Mouse (Mus musculus): ENCODE results near the gene Uvssa.
"Not testable (repeated sequence)": the region's sequence is repeated elsewhere in the genome, so short reads cannot be mapped to it uniquely, and the experiment has no call there.

The Uvssa gene

GRCm38 (mm10) chr5:33378302-33378854, at the start of gene Uvssa:
Gene Uvssa, plus strand, starts transcription at chr5:33378549.
- peak; percentile 98 to 99 for DNase-seq (ENCODE audit: low spot score in 2 of 2)

- no peak for DNase-seq (ENCODE audit: low spot score in 2 of 2)
Measured at GRCm38 (mm10) chr5:33334381-33335272, 43.7 kb upstream of the Uvssa start.

- peak; percentile 95 to 97 for DNase-seq (ENCODE audit: low spot score in 2 of 2)
Measured at GRCm38 (mm10) chr5:33335273-33335976, 42.9 kb upstream of the Uvssa start, which contains the start of gene Maea. Gene Maea, plus strand, starts transcription at chr5:33335509.

GRCm38 (mm10) chr5:33335977-33336360, 42.4 kb upstream of the Uvssa start:
- peak; percentile 18 to 62 for DNase-seq (ENCODE audit: low spot score in 2 of 2)

- no peak for DNase-seq (ENCODE audit: low spot score in 2 of 2)
Measured at GRCm38 (mm10) chr5:33337206-33337605, 41.1 kb upstream of the Uvssa start.

- no peak for DNase-seq (ENCODE audit: low spot score in 2 of 2)
Measured at GRCm38 (mm10) chr5:33341165-33341564, 37.2 kb upstream of the Uvssa start.

DNA sequence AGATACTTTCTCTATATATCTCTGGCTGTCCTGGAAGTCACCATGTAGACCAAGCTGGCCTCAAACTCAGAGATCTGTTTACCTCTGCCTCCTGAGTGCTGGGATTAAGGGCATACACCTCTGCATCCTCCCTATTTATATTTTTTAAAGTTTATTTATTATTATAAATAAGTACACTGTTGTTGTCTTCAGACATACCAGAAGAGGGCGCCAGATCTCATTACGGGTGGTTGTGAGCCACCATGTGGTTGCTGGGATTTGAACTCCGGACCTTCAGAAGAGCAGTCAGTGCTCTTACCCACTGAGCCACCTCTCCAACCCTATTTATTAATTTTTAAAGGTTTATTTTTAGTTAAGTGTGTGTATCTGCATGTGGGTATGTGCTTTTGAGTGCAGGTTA, 36.1 kb upstream of the Uvssa start:
- DNase-seq (ENCODE audit: low spot score in 2 of 2): not testable (repeated sequence)

- no peak for DNase-seq (ENCODE audit: low spot score in 2 of 2)
Measured at GRCm38 (mm10) chr5:33342821-33343220, 35.5 kb upstream of the Uvssa start.

GRCm38 (mm10) chr5:33343571-33343970, 34.8 kb upstream of the Uvssa start:
- DNase-seq (ENCODE audit: low spot score in 2 of 2): no peak

- DNase-seq (ENCODE audit: low spot score in 2 of 2): no peak
Measured at GRCm38 (mm10) chr5:33344070-33344469, 34.3 kb upstream of the Uvssa start.

DNA sequence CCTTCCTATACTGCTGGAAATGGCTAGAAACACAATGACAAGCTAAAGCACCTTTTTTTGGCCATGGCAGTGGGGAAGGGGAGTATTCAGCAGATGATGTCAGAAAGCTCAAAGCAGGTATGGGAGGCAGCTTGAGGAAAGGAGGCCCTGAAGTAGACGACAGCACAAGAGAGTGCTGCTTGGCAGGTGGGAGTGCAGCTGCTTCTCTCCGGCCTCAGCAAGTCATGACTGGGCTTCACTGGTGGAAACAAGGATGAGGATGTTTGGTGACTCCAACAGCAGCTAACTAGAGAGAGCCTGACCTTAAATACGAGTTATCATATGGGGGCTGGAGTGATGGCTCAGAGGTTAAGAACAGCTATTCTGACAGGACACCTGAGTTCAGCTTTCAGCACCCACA, 30.7 kb upstream of the Uvssa start:
- DNase-seq (ENCODE audit: low spot score in 2 of 2): no peak

- DNase-seq (ENCODE audit: low spot score in 2 of 2): no peak
Measured at GRCm38 (mm10) chr5:33349205-33349604, 29.1 kb upstream of the Uvssa start.

DNA sequence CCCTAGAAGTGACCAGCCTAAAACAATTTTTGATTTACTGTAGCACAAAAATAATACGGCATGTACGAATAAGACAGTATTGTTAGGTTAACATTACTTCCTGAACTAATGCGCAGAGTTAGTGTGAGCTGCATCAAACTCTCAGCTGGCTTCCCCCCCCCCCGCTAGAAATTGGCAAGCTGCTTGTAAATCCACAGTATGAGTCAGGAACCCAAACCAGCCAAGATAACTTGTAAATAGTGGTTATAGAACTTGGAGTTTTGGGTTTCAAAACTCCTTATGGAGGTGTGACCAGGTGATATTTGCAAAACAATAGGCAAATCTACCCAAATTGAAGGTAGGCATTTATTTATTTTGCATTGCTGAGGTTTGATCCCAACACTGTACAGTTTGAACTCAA, 28.6 kb upstream of the Uvssa start:
- DNase-seq (ENCODE audit: low spot score in 2 of 2): no peak

DNA sequence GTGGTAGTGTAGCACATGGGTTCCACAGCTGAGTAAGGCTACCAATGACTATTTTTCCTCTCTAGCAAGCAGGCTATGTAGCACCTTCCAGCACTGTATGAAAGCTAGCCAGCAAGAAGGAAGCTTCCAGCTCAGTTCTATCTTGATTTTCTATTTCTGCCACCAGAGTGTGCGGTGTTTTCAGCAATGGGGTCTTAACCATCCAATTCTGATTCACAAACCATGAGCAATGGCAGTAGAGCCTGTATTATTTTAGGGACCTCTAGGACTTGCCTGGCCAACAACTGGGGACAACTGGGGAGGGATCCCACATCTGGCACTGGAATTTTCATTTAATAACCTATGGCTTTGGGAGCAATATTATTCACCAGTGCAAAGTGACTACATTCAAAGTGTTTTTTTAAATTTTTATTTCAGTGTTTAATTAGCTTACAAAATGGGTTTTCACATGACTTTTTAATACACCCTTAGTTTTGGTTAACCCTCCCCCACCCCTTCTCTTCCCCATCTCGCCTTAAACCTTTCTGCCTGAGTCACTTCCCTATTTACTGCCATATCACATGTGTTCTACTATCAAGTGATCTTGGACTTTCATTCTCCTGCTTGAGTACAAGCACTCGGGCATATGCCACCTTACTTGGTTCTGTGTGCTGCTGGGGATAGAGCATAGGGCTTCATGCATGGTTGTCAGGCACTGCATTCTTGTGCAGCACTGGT, 26.6 kb upstream of the Uvssa start:
- no peak for DNase-seq (ENCODE audit: low spot score in 2 of 2)

DNA sequence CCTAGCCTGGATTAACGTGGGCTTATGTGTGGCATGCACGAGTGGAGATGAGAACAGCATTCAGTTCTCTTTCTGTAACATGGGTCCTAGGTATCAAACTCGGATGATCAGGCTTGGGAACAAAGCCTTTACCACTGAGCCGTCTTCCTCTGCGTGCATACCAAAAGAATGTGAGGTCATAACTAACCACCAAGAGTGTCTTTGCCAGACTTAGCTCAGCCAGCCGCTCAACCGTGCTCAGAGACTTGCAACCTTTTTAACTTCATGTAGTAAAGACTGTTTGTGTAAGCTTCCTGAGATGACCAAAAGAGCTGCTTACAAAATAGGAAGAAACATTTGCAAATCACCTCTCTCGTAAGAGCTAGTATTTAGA, 26.1 kb upstream of the Uvssa start:
- DNase-seq (ENCODE audit: low spot score in 2 of 2): no peak

GRCm38 (mm10) chr5:33353011-33353410, 25.3 kb upstream of the Uvssa start:
- DNase-seq (ENCODE audit: low spot score in 2 of 2): no peak

- no peak for DNase-seq (ENCODE audit: low spot score in 2 of 2)
Measured at GRCm38 (mm10) chr5:33357494-33357893, 20.9 kb upstream of the Uvssa start.

- DNase-seq (ENCODE audit: low spot score in 2 of 2): no peak
Measured at GRCm38 (mm10) chr5:33358467-33358866, 19.9 kb upstream of the Uvssa start.

DNA sequence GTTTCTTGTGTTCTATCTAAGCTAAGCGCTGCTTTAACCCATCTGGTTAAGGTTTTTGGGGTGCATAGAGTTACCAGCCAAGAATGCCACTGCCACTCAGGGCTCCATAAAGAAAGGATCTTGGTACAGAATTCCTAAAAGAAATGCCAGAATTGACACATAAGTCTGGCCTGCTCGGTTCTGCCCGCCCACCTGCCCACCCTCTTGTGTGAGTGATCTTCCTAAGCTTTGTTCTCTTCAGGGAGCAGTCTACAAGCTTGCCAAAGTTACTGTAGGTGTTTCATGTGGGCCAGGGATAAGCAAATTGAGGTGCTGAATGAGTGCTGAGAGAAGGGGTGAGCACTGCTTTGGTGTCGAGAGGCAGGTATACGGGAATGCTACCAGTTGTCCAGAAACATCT, 15.1 kb upstream of the Uvssa start:
- DNase-seq (ENCODE audit: low spot score in 2 of 2): no peak

DNA sequence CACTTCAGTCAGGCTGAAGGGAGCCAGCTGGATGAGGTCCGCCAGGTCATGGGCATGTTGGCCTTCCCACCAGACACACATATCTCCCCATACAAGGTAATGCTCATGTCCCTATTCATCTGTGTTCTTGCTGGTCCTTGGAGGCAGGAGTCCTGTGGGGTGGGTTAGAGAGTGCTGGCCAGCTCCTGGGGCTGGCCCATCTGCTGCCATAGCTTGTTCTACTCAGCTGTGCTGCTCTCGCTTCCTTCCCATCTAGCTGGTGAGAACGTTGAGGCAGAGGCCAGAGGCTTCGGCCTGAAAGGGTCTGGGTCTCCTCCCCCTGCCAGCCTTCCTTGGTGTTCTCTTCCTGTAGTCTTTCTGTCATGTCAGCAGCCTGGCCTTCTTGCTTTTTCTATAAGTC, 9.7 kb upstream of the Uvssa start:
- DNase-seq (ENCODE audit: low spot score in 2 of 2): no peak

GRCm38 (mm10) chr5:33371137-33371536, 7.2 kb upstream of the Uvssa start:
- no peak for DNase-seq (ENCODE audit: low spot score in 2 of 2)

DNA sequence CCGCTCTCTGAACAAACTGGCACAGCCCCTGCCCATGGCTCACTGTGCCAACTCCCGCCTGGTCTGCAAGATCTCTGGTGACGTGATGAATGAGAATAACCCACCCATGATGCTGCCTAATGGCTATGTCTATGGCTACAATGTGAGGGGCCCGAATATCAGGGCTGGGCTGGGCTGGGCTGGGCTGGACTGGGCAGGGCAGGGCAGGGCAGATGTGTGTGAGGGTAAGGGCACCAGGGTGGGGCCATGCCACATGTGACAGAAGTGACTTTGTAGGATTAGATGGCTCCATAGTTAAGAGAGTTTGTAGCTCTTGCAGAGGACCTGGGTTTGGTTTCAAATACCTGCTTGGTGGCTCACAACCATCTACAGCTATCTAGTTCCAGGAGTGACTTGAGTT, 6.7 kb upstream of the Uvssa start:
- no peak for DNase-seq (ENCODE audit: low spot score in 2 of 2)
